Mouse (Mus musculus) brain, embryonic 14.5 days (tissue): ENCODE measurements around the gene Tmem107.

Source experiments
- CTCF ChIP-seq: fragments of 200-500 bp; IDR thresholded peaks from 2 replicates; pipeline ENCODE4 v1.5.1; 2012; ENCODE audit warnings: inconsistent platforms, mild to moderate bottlenecking, moderate library complexity, borderline replicate concordance; ENCODE audit not compliant: insufficient read depth, insufficient read length; ENCODE audit errors: extremely low read depth
- POLR2A ChIP-seq: fragments of 200-500 bp; IDR thresholded peaks from 2 replicates; pipeline ENCODE4 v1.6.1; 2012; ENCODE audit warnings: mild to moderate bottlenecking, inconsistent platforms, borderline replicate concordance; ENCODE audit not compliant: poor library complexity, insufficient read depth, insufficient read length, severe bottlenecking; ENCODE audit errors: extremely low read depth

- TF ChIP-seq CTCF, result no peak
- no peak for TF ChIP-seq POLR2A
Observed at GRCm38 (mm10) chr11:69075764-69076479, 5.3 kb downstream of the Tmem107 start.
